Mouse (Mus musculus) kidney, adult 2 months (tissue): ENCODE results near the gene Acvr1.

Source experiments
- CTCF ChIP-seq: fragments of 200-500 bp; conservative IDR thresholded peaks from 2 replicates; pipeline ENCODE4 v1.5.1; 2011; ENCODE audit warnings: low read depth, mild to moderate bottlenecking, control low read depth, low read length, moderate library complexity, mixed read lengths; ENCODE audit not compliant: insufficient read depth, insufficient read length
- POLR2A ChIP-seq: fragments of 200-500 bp; IDR thresholded peaks from one replicate; pipeline ENCODE4 v1.6.1; 2011; ENCODE audit warnings: low read depth, low read length, control low read depth

DNA sequence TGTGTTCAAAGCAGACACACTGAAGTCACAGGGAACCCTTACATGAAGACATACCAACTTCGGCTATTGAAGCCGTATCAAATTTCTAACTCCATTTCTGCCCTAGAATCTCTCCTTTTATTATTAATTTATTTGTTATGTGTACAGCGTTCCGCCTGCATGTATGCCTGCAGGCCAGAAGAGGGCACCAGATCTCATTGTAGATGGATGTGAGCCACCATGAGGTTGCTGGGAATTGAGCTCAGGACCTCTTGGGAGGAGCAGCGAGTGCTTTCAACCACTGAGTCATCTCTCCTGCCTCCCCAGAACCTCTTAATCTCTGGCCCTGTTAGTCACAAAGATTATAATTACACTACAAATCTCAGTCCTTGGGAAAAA, 109.5 kb downstream of the Acvr1 start:
- TF ChIP-seq CTCF (peak; percentile 23; the same call in 1 of the 2 replicates), POLR2A (no peak)
